Mouse (Mus musculus) midbrain, embryonic 10.5 days (tissue): ENCODE results near the gene Btnl6. TPM values are rescaled to one million over a fixed set of nuclear protein-coding genes. Genes with fewer than 3 reads are reported as not detected.
"Not testable (repeated sequence)": the region's sequence is repeated elsewhere in the genome, so short reads cannot be mapped to it uniquely, and the experiment has no call there.

Source experiments
- DNase-seq: peaks from one replicate; pipeline ENCODE4 v3.0.0-alpha.2; 2017; ENCODE audit warnings: low spot score
- H3K27ac ChIP-seq: fragments of 300-500 bp; sonication (generic); replicated peaks from 2 replicates; pipeline ENCODE4 v1.5.1; 2016; ENCODE audit warnings: mild to moderate bottlenecking
- H3K27me3 ChIP-seq: fragments of 300-500 bp; sonication (generic); 2 replicates; pipeline ENCODE4 v1.6.1; 2016; ENCODE audit warnings: low read depth, mild to moderate bottlenecking; ENCODE audit not compliant: poor library complexity, severe bottlenecking
- H3K36me3 ChIP-seq: fragments of 300-500 bp; sonication (generic); 2 replicates; pipeline ENCODE4 v1.6.1; 2016; ENCODE audit warnings: mild to moderate bottlenecking, moderate library complexity
- H3K4me1 ChIP-seq: fragments of 300-500 bp; sonication (generic); 2 replicates; pipeline ENCODE4 v1.6.1; 2016
- H3K4me3 ChIP-seq: fragments of 300-500 bp; sonication (generic); 2 replicates; pipeline ENCODE4 v1.5.1; 2016; ENCODE audit warnings: mild to moderate bottlenecking, moderate library complexity
- H3K9me3 ChIP-seq: fragments of 300-500 bp; sonication (generic); replicated peaks from 2 replicates; pipeline ENCODE4 v1.6.1; 2016; ENCODE audit warnings: mild to moderate bottlenecking
- WGBS: fragments of 180-500 bp; shearing (Covaris S2); methylation state at CpG from one replicate; pipeline ENCODE4 v1.1.7; 2016; 5-methylcytosine and 5-hydroxymethylcytosine counted together
- polyA plus RNA-seq: library from polyadenylated mRNA; unstranded; fragments of >200 nt; fragmentation: Nextera tagmentation; extraction: Ambion mirVana; gene quantifications from 2 replicates; pipeline ENCODE4 v1.2.1, GENCODE M21; 2016

Btnl6 gene
- polyA plus RNA-seq, 1 experiment from 2014 or later, result not detected

GRCm38 (mm10) chr17:34547601-34548000, 30.4 kb upstream of the Btnl6 start:
- H3K36me3 ChIP-seq, result no peaks in the 10 kb centered on the region
- H3K4me1 ChIP-seq, result no peaks in the 10 kb centered on the region
- H3K27ac ChIP-seq, result no peak overlapping the region
- 92% methylated on average over 4 of the region's 4 CpGs for WGBS
- no peak overlapping the region for H3K4me3 ChIP-seq
- no peak for DNase-seq
- no peaks in the 10 kb centered on the region for H3K9me3 ChIP-seq
- H3K27me3 ChIP-seq, result no peaks in the 10 kb centered on the region

GRCm38 (mm10) chr17:34546797-34547196, 29.6 kb upstream of the Btnl6 start:
- H3K4me3 ChIP-seq, result no peak overlapping the region
- H3K27me3 ChIP-seq, result no peaks in the 10 kb centered on the region
- DNase-seq, result no peak
- 96% methylated on average over 1 of the region's 1 CpGs for WGBS
- H3K4me1 ChIP-seq, result no peaks in the 10 kb centered on the region
- H3K9me3 ChIP-seq, result no peaks in the 10 kb centered on the region
- H3K27ac ChIP-seq, result no peak overlapping the region
- H3K36me3 ChIP-seq, result no peaks in the 10 kb centered on the region

DNA sequence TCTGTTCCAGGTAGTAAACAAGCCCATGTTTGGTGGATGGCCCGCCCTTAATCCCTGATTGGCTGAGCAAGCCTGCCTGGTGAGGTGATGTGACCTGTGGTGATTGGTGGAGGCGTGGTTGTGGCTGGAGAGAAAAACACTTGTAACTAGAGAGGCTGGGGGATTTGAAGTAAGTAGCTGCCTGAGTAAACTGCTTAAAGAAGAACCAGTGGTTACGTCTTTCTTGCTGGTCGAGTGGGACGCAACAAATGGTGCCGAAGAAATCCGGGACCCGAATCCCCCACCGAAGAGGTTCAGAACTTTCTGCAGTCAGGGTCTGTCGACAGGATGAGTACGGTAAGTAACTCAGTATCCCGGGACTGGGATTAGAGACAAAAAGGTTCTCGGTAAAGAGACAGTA, 26.4 kb upstream of the Btnl6 start:
- DNase-seq, H3K4me1 ChIP-seq, H3K36me3 ChIP-seq, H3K4me3 ChIP-seq, H3K9me3 ChIP-seq, H3K27ac ChIP-seq, H3K27me3 ChIP-seq: not testable (repeated sequence)
- WGBS, result 92% methylated on average over 13 of the region's 13 CpGs

DNA sequence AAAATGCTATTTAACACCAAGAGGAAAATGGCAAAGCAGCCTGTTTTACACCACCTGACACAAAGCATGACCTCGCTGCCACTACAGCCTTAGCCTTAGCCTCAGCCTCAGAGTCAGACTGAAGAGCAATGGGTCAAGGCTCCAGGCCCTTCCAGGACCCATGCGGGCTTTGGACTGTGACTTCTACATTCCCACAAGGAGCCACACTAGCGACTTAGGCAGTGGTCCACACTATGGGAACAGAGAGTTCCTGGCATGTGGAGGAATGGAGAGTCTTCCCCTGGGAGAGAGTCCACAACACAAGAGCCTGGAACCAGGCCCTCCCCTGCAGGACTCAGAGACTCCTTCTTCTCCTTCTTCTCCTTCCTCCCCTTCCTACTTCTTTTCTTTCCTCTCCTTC, 15.5 kb upstream of the Btnl6 start:
- no peak overlapping the region for H3K27ac ChIP-seq
- H3K4me1 ChIP-seq, result no peaks in the 10 kb centered on the region
- H3K27me3 ChIP-seq, result no peaks in the 10 kb centered on the region
- no peak overlapping the region for H3K4me3 ChIP-seq
- no peaks in the 10 kb centered on the region for H3K36me3 ChIP-seq
- 84% methylated on average over 3 of the region's 3 CpGs for WGBS
- no peaks in the 10 kb centered on the region for H3K9me3 ChIP-seq
- no peak for DNase-seq

- 74% methylated on average over 1 of the region's 1 CpGs for WGBS
- H3K9me3 ChIP-seq, result no peaks in the 10 kb centered on the region
- H3K27ac ChIP-seq, result no peak overlapping the region
- H3K4me3 ChIP-seq, result no peak overlapping the region
- H3K4me1 ChIP-seq, result no peaks in the 10 kb centered on the region
- no peak for DNase-seq
- H3K27me3 ChIP-seq, result no peaks in the 10 kb centered on the region
- H3K36me3 ChIP-seq, result no peaks in the 10 kb centered on the region
Observed at GRCm38 (mm10) chr17:34519001-34519400, 1.8 kb upstream of the Btnl6 start.

DNA sequence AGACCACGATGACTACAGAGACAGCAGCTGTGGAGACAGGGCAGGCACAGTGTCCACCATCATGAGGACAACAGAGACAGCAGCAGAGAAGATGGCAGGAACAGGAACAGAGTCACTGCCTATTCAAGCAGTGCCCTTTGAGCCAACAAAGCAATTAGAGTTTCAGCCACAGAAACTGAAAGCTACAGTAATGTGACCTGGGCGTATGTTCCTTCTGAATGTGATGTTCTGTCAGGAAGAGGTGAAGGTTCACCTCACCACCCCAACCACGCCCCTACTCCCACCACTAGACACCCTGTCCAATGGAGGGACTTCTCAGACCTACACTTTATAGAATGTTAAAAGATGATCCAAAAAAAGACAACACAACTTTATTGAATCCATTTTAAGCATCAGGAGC, 1.4 kb upstream of the Btnl6 start:
- not testable (repeated sequence) for DNase-seq, H3K36me3 ChIP-seq, H3K27ac ChIP-seq, H3K4me1 ChIP-seq, H3K27me3 ChIP-seq, H3K4me3 ChIP-seq, H3K9me3 ChIP-seq
- 63% methylated on average over 3 of the region's 3 CpGs for WGBS

- Histone ChIP-seq H3K27me3 (no peaks in the 10 kb centered on the region), H3K4me3 (no peak overlapping the region), H3K27ac (no peak overlapping the region), H3K4me1 (no peaks in the 10 kb centered on the region), H3K9me3 (no peaks in the 10 kb centered on the region), H3K36me3 (no peaks in the 10 kb centered on the region)
- DNase-seq, result no peak
- WGBS, result 88% methylated on average over 4 of the region's 4 CpGs
Observed at GRCm38 (mm10) chr17:34517795-34518194, 643 bp upstream of the Btnl6 start.

DNA sequence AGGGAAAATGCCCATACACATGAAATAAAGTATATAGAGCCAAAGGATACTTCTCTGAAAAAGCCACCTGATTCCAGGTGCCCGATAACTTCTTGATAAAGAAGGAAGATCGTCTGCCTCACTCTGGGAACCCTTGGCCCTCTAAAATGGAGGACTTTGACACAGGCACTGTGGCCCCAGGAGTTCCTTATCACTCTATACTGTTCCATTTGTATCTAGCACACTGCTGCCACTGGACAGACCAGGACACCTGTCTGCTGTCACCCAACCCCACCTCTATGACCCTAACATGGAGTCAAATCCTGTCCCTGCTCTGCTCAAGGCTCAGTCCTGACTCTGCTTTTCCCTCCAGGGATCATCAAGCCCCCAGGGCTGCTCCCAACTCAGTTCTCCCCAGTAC, 638 bp downstream of the Btnl6 start:
- Histone ChIP-seq H3K9me3 (no peaks in the 10 kb centered on the region), H3K4me3 (no peak overlapping the region), H3K27ac (no peak overlapping the region), H3K4me1 (no peaks in the 10 kb centered on the region), H3K27me3 (no peaks in the 10 kb centered on the region), H3K36me3 (no peaks in the 10 kb centered on the region)
- WGBS, result 87% methylated on average over 2 of the region's 2 CpGs
- no peak for DNase-seq

- H3K36me3 ChIP-seq, H3K27me3 ChIP-seq, H3K4me3 ChIP-seq, H3K27ac ChIP-seq, H3K4me1 ChIP-seq, DNase-seq, H3K9me3 ChIP-seq: not testable (repeated sequence)
- WGBS, result 76% methylated on average over 1 of the region's 1 CpGs
Observed at GRCm38 (mm10) chr17:34511723-34512122, 5.4 kb downstream of the Btnl6 start.

- Histone ChIP-seq H3K4me3 (no peak overlapping the region), H3K4me1 (no peaks in the 10 kb centered on the region), H3K27me3 (no peaks in the 10 kb centered on the region), H3K36me3 (no peaks in the 10 kb centered on the region), H3K27ac (no peak overlapping the region), H3K9me3 (no peaks in the 10 kb centered on the region)
- DNase-seq, result no peak
Observed at GRCm38 (mm10) chr17:34507591-34507990, 9.6 kb downstream of the Btnl6 start.

GRCm38 (mm10) chr17:34497726-34498125, 19.4 kb downstream of the Btnl6 start:
- 74% methylated on average over 3 of the region's 4 CpGs for whole genome bisulfite sequencing
- not testable (repeated sequence) for H3K27me3 ChIP-seq, H3K4me3 ChIP-seq, H3K27ac ChIP-seq, H3K9me3 ChIP-seq, H3K36me3 ChIP-seq, DNase-seq, H3K4me1 ChIP-seq

GRCm38 (mm10) chr17:34497319-34497718, 19.8 kb downstream of the Btnl6 start:
- H3K27ac ChIP-seq, H3K27me3 ChIP-seq, H3K4me1 ChIP-seq, DNase-seq, H3K9me3 ChIP-seq, H3K4me3 ChIP-seq, H3K36me3 ChIP-seq: not testable (repeated sequence)
- 86% methylated on average over 3 of the region's 3 CpGs for WGBS

DNA sequence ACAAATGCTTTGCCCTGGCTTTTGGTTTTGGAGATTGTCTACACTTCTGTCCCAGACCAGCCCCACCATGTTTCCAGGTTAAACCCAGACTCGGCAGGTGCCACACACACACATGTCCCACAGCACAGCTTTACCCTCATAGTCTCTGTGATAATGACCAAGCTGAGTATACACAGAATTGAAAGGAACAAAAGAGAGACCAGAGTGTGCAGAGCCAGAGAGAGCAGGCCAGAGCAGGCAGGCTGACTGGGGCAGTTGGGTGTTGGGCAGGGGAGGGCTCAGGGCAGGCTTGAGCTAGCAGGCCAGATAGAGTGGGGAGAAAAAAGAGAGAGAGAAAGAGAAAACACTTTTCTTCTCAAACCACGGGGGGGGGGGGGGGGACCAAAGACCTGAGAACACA, 20.6 kb downstream of the Btnl6 start:
- Histone ChIP-seq H3K27me3 (no peaks in the 10 kb centered on the region), H3K4me1 (no peaks in the 10 kb centered on the region), H3K4me3 (no peak overlapping the region), H3K9me3 (no peaks in the 10 kb centered on the region), H3K36me3 (no peaks in the 10 kb centered on the region), H3K27ac (no peak overlapping the region)
- DNase-seq, result no peak
- WGBS, result 44% methylated on average over 2 of the region's 2 CpGs

DNA sequence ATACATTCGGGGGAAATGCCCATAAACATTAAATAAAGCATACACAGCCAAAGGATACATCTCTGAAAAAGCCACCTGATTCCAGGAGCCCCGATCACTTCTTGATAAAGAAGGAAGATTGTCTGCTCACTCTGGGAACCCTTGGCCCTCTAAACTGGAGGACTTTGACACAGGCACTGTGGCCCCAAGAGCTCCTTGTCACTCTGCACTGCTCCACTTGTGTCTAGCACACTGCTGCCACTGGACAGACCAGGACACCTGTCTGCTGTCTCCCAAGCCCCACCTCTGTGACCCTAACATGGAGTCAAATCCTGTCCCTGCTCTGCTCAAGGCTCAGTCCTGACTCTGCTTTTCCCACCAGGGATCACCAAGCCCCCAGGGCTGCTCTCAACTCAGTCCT, 22.0 kb downstream of the Btnl6 start:
- H3K9me3 ChIP-seq, H3K36me3 ChIP-seq, H3K4me3 ChIP-seq, H3K27me3 ChIP-seq, H3K27ac ChIP-seq, H3K4me1 ChIP-seq, DNase-seq: not testable (repeated sequence)
- 82% methylated on average over 2 of the region's 2 CpGs for WGBS
